Mouse (Mus musculus) G1E-ER4 (cell line): ENCODE measurements at regions not wholly inside any gene's neighbourhood (a gene's known extent, or its start where the extent isn't known, plus 50 kb on each side); places are given as distances from the start of the nearest gene placed in this dataset.

Experiments
- GATA1 ChIP-seq: IDR thresholded peaks from one replicate; pipeline ENCODE4 v1.8.0; 2012; ENCODE audit warnings: low read length, inconsistent platforms

GRCm38 (mm10) chr13:119068745-119069580 lies 359.4 kb upstream of the Paip1 start:
- TF ChIP-seq GATA1 = no peak

- TF ChIP-seq GATA1 = no peak
Observed at GRCm38 (mm10) chr13:119069581-119069936, 358.8 kb upstream of the Paip1 start.

GRCm38 (mm10) chr13:119079243-119079642 lies 349.2 kb upstream of the Paip1 start:
- TF ChIP-seq GATA1 = no peak

- no peak for TF ChIP-seq GATA1
Observed at GRCm38 (mm10) chr13:119081691-119082090, 346.7 kb upstream of the Paip1 start.

- no peak for TF ChIP-seq GATA1
Observed at GRCm38 (mm10) chr13:119117906-119118305, 310.5 kb upstream of the Paip1 start.

- no peak for TF ChIP-seq GATA1
Observed at GRCm38 (mm10) chr13:119118382-119118781, 310.0 kb upstream of the Paip1 start.

GRCm38 (mm10) chr13:119140436-119140835 lies 288.0 kb upstream of the Paip1 start:
- no peak for TF ChIP-seq GATA1

GRCm38 (mm10) chr13:119143351-119143750 lies 285.1 kb upstream of the Paip1 start:
- TF ChIP-seq GATA1 = no peak

- TF ChIP-seq GATA1 = no peak
Observed at GRCm38 (mm10) chr13:119145713-119146112, 282.7 kb upstream of the Paip1 start.

GRCm38 (mm10) chr13:119147701-119148100 lies 280.7 kb upstream of the Paip1 start:
- TF ChIP-seq GATA1 = no peak

- TF ChIP-seq GATA1 = no peak
Observed at GRCm38 (mm10) chr13:119149141-119149540, 279.3 kb upstream of the Paip1 start.

GRCm38 (mm10) chr13:119150847-119151548 lies 277.4 kb upstream of the Paip1 start:
- no peak for TF ChIP-seq GATA1

- no peak for TF ChIP-seq GATA1
Observed at GRCm38 (mm10) chr13:119177753-119178152, 250.6 kb upstream of the Paip1 start.

- no peak for TF ChIP-seq GATA1
Observed at GRCm38 (mm10) chr13:119178212-119178611, 250.2 kb upstream of the Paip1 start.

GRCm38 (mm10) chr13:119179157-119179920 lies 249.1 kb upstream of the Paip1 start:
- TF ChIP-seq GATA1 = no peak

GRCm38 (mm10) chr13:119184322-119184877 lies 244.0 kb upstream of the Paip1 start:
- TF ChIP-seq GATA1 = no peak
